Mouse (Mus musculus): ENCODE measurements around the gene Stam. TPM values are rescaled to one million over a fixed set of nuclear protein-coding genes. Genes with fewer than 3 reads are reported as not detected.
A peak's percentile ranks its signal among the peaks of the same experiment; 100 is the strongest.
"Not testable (repeated sequence)": the region's sequence is repeated elsewhere in the genome, so short reads cannot be mapped to it uniquely, and the experiment has no call there.

Stam gene
- total RNA-seq (2022), result 100 to 1,000 TPM in 1 of 4 experiments, 10 to 100 TPM in 3; 83.8 to 108 (median 94.2) TPM

DNA sequence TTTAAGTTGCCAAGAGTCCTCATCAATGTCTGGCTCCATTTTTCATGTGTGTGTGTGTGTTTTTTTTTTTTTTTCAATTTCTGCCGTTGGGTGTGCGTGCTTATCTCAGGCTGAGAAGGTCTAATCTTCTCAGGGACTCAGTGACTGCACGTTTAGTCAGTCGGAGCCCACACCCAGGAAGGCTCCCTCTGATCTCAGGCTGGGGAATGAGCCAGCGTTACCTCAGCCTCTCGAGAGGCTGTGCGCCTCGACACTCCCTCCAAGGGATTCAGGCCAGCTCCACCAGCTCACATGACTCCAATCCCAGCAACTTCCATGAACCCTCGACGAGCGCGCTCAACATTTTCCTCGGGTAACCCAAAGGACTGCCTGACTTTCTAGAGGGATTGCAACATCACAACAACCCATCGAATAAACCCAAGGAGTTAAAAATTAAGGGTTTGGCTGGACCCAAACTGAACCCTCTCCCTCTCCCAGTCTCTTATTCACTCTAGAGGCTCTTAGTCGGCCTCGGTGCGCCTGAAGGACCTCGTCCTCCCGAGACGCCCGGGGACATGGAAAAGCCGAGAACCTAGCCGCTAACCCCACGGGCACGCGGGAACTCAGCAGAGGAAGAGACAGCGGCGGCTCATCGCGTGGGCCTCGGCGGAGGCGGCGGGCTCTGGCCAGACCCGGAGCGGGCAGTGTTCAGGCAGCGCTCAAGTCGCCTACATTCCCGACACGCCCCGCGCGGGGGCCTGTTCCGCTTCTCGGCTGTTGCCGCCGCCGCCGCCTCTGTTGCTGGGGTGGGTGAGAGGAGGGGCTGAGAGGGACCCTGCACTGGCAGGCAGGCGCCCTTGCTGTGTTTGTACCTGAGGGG is at the start of gene Stam:
Stam (plus strand) TSS at position 737 of the 859 bp plus-strand sequence.
- DNase-seq (ENCODE audit: low spot score in 2 of 2), result peak; percentile 83 to 87

DNA sequence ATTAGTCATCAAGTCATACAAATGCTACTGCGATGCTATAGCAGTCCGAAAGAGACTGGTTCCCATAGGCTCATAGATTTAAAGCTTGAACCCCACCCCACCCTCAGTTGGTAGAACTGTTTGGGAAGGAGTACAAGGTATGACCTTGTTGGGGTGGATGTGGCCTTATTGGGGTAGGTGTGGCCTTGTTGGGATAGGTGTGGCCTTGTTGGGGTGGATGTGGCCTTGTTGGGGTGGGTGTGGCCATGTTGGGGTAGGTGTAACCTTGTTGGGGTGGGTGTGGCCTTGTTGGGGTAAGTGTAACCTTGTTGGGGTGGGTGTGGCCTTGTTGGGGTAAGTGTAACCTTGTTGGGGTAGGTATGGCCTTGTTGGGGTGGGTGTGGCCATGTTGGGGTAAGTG is 32.6 kb upstream of the Stam start:
- no peak for DNase-seq (ENCODE audit: low spot score in 2 of 2)

DNA sequence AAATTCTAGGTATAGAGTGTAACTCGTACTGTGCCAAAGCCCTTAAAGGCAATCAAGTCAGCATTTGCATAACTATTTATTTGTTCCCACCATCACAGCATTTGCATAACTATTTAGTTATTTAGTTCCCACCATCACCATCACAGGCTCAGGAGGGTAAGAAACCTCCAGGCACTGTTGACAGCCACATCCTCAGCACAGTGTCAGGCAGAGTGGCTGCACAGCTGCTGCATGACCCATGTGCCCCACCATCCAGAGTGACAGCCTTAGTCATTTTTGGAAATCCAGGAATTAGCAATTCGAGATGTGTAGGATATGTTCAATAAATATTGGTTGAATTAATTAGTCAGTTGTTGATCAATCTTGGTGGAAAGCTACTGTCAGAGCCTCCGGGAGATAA is 30.9 kb upstream of the Stam start:
- DNase-seq (ENCODE audit: low spot score in 2 of 2), result no peak

DNA sequence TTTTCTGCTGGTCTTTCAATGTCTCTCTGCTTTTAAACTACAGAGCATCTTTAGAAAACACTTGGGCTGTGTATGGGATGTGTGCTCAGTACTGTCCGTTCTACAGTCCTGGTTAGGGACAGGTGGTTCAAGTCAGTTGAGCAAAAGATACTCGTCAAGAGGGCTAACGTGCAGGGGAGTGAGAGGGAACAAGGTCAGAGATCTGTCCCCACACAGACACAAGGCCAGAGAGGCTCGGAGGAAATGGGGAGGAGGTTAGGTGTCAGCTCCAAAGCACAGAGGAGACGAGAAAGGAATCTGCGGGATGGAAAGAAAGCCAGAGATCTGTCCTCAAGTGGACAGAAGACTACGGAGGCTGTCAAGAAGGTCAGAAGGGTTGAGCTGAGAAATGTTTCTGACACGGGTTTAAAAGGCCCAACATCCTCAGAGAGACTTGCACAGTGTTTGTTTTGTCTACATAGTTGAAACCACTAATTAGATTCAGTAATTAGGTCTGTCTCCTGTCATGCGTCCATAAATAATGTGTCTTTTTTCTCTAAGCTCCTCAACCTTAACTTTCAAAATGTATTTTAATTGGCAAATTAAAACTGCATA is 30.2 kb upstream of the Stam start:
- no peak for DNase-seq (ENCODE audit: low spot score in 2 of 2)

DNA sequence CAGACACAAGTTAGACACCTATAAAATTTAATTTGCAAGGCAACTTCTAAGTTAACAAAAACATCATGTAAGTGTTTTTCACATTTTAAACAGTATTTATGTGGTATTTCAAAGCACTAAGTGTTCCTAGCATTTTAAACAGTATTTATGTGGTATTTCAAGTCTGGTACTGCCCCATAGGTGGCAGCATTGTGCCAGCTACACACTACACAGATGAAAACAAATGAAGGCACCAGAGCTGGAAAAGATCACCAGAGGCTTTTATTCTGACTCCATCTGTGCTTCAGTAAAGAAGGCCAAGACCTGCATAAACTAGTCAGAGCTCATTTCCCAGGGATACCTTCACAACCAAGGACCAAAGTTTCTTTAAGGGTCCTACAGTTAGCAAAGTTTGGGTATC is 25.5 kb upstream of the Stam start:
- DNase-seq (ENCODE audit: low spot score in 2 of 2), result peak; percentile 56 to 81

DNA sequence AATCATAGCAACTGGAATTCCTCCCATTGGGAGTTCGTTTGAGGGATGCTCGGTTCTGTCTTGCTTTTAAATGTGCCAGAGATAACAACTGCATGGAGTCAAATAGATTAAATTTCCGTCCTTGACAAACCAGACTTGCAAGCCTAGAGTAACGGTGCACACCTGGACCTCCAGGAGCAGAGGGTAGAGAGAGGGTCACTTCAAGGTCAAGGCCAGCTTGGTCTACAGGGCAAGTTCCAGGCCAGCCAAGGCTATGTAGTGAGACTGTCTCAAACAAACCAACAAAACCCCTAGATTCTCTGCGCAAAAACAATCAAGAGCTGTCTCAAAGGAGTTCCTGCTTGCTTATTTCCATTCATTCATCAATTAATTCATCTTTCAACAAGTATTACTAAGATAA is 25.1 kb upstream of the Stam start:
- no peak for DNase-seq (ENCODE audit: low spot score in 2 of 2)

DNA sequence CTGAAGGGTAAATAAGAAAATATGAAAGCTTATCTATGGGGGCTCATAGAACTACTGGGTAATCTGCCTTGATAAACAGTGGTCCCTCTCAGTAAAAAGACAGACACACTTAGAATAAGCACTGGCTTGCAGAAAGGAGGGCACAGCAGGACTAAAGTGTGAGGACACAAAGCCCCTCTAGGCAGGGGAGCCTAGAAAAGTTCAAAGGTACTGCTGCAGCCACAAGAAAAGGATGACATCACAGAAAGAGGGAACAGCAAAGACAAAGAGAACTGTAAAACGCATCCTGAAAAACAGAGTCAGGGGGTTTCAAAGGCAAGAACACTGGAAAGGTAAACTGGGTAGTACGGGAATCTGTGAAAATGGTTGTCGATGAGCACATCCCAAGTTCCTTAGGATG is 20.3 kb upstream of the Stam start:
- DNase-seq (ENCODE audit: low spot score in 2 of 2), result no peak

DNA sequence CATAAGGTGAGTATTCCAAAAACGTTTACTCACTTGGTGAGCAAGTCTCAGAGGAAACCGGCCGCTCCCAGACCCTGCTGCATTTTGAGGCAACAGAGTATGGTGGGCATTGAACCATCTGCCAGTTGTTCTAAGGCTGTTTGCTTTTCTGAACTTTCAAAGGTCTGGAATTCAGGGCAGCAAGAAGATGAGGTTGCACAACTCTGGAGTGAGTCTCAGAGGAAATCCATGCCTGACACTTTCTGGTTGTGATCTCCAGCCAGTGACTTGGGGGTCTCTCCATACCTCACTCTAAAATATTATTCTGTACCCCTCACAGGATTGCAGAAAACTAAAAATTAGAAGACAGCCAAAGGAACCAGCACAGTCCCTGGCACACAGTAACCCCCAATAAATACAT is 19.7 kb upstream of the Stam start:
- no peak for DNase-seq (ENCODE audit: low spot score in 2 of 2)

DNA sequence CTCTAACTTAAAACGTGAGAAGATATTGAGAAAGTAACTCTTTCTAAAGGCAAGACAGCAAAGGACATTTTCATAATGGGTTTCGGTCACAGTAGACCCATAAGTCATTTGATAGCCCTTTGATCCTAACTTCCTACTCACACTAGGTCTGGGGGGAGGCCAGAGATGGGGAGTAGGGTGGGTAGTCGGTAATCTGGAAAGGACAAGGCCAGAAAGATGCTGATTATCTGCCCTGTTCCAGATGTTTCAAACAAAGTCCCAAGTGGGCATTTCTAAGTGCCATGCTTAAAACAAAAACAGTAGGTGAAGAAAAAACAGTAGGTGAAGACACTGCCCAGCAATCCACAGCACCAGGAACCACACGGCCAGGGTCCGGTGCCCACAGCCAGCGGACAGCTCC is 19.2 kb upstream of the Stam start:
- no peak for DNase-seq (ENCODE audit: low spot score in 2 of 2)

DNA sequence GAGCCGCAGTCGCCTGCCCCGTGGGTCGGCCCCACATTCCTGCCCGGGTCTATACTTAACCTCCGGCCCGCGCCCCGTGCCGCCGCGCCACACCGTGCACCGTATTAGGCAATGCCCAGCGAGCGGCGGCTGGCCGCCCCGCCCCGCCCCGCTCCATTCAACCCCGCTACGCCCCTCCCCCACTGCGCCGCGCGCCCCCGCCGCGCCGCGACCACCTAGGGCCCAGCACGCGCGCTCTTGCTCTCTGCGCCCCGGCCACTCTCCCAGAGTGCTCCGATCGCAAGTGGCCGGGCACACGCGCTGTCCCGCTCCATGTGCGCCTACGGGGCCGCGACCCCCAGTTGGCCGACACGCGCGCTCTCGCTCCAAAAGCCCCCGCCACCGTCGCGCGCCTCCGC is 18.7 kb upstream of the Stam start:
- DNase-seq (ENCODE audit: low spot score in 2 of 2), result peak in 1 of 2 experiments; percentile 29

DNA sequence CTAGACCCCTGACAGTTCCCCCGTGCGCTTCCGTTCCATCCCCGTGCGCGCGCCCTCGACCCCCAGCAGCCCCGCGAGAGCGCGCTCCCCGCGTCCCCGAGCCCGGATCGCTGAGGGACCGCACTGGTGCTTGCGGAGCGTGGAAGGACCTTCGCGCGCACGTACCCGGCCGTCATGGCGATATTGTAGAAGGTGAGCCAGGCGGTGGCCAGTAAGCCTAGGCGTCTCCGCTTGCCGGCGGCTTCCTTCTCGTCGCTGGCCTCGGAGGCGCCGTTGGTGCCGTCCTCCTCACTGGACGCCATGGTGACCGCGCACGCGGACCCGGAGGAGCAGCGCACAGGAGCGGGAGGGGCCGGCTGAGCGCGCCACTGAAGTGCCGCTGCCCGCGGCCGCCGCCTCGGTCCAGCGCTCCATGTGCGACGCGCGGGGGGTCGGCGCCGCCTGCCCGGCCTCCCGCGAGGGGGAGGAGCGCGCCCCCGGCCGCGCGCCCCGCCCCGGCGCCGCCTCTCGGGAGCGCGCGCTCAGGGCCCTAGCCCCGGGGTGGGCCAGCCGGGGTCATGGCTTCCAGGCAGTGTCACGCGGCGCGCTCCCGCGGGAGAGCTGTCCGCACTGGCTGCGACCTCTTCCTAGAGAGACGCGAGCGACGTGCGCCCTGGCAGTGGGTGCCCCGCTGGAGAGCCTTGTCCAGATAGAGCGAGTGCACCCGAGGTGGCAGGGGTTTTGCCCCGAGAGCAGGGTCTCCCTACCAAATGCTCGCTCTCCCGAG is 18.1 kb upstream of the Stam start, which contains the start of gene Hacd1:
Hacd1 (minus strand) TSS at position 570 of the 766 bp plus-strand sequence.
- DNase-seq (ENCODE audit: low spot score in 2 of 2), result peak; percentile 47 to 77

DNA sequence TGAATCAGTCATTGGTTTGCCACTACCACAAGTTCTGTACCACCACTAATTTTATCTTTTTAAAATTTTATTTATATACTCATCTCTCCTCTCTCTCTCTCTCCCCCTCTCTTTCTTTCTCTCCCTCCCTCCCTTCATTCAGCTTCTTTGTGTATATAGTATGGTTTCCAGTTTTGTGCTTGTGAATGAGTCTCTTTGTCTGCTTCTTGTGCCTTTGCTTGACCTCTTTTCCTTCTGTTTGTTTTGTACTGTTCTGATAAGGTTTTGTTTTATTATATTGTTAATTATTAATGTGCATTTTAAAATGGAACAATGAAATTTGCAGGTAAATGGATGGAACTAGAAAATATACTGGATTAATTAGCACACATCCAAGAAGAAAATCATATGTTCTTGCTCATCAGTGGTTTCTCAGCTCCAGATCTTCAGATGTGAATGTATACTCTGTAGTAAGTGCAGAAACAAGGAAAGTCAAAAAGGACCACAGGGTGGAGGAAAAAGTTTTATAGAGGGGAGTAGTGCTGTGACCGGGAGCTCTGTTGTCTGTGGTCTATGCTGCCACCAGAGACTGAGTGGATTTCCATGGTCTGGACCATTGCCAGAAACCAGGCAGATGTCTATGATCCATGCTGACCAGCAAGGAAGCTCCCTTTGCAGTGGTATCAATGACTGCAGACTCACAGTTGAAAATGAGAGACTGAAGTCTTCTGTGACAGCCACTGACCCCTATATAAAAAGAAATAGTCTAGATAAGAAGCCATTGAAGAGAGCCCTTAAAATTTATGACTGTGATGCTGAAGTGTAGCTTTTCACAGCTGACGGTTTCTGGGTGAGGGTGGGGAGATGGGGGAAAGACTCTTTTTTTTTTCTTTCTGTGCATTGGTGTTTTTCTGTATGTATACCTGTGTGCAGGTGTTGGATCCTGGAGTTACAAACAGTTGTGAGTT is 7.9 kb upstream of the Stam start:
- DNase-seq (ENCODE audit: low spot score in 2 of 2), result no peak

DNA sequence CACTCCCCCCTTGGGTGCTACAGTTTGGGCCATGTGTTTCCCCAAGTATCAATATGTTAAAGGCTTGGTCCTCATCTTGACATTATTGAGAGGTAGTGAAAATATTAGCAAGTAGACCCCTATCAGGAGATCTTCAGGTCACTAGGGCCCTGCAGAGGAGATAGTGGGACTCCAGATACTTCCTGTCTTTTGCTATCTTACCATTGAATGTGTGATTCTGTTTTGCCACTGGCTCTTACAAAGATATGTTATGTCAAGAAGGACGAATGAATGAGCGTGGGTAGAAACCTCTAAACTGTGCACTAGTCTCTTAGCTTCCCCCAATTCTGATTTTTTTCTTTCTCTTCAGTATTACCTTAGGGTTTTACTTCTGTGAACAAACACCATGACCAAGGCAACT is 4.9 kb upstream of the Stam start:
- DNase-seq (ENCODE audit: low spot score in 2 of 2), result no peak

DNA sequence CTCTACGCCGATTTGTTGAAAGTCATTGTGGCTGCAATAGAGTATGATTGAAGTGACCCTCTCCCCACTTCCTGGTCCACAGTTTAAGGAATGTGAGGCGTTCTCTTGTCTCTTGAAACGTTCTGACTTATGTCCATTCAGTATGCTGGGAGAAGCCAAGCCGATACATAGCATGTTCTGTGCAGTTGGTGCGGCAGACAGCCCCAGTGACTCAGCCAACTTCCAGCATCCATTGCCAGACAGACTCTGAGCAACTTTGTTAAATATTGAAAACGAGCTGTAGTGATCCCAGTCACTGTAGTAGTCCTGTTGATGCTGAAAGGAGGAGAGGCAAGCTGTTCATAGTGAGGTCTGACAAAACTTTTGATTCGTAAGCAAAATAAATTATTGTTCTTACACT is 3.4 kb upstream of the Stam start:
- peak; percentile 23 to 29 for DNase-seq (ENCODE audit: low spot score in 2 of 2)

DNA sequence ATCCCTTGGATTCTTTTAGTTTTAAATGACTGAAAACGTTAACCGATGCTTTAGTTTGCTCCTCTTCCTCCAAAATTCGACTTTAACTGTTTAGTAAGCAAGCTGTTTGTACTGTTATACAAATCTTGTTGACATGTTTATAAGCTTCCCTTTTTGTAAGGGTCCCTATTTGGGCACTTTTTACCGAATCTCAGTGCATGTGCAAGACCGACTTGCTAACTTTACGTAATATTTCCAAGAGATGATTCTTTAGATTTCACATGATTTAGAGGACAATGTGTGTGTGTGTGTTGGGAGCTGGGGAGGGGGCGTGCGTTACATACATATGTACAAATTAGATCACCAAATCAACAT is 913 bp upstream of the Stam start:
- no peak for DNase-seq (ENCODE audit: low spot score in 2 of 2)

DNA sequence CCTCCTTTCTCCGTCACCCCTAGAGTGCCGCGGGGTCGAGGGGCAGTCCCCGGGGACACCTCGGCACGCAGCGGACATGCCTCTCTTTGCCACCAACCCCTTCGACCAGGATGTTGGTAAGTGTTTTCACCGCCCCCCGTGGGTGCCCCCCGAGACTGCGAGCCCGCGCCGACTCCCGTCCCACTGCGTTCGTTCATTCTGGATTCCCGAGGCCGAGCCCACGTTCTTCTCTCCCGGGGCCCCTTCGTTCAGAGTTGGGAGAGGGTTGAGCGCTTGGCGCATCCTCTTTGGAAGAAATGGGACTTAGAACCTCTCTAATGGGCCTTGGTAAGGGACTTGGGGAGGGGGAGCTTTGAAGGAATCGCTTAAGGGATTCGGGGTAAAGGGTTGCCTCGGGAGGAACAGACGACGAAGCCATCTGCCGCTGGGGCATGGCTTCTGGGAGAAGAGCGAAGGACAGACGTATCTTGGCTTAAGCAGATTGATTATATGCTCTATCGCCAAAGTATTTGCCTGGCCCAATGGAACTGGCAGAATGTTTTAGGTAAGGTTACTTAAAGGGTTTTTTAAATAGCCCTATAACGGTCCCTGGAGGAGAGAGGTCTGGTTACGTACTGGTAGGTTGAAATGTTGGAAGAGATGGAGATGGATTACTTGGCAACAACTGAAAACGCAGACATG is 463 bp downstream of the Stam start:
- no peak for DNase-seq (ENCODE audit: low spot score in 2 of 2)

DNA sequence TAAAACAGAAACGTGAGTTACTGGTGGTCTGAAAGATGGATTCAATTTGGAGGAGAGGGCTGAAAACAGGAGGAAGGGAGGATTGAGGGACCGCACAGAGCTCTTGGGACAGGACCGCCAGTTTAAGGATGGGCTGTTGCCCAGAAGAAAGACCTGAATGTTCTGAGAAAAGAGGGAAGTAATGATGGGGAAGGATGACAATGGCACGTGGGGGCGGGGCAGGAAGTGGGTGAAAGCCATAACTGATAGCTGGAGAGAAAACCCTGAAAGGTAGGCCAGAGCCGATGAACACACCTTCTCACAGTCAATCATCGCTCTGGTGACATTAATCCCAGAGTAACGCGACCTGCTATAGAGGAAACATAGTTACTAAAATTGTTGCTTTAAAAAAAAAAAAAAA is 4.6 kb downstream of the Stam start:
- DNase-seq (ENCODE audit: low spot score in 2 of 2), result not testable (repeated sequence)

DNA sequence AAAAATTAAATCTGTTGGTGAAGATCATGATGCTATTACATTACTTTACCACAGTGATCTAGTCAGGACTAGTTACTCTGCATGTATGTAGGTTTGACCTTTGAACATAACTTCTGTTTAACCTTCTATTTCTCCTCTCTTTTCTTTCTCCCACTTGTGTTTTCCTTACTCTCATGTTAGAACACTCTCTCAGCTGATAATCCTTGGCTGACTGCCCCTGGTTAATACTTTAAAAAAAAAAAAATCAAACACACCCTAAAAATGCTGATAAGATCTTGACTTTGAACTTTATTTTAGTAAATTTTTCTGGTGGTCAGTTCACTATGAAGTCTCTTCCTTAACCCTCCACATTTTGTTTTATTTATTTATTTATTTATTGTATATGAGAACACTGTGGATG is 26.6 kb downstream of the Stam start:
- DNase-seq (ENCODE audit: low spot score in 2 of 2), result no peak

DNA sequence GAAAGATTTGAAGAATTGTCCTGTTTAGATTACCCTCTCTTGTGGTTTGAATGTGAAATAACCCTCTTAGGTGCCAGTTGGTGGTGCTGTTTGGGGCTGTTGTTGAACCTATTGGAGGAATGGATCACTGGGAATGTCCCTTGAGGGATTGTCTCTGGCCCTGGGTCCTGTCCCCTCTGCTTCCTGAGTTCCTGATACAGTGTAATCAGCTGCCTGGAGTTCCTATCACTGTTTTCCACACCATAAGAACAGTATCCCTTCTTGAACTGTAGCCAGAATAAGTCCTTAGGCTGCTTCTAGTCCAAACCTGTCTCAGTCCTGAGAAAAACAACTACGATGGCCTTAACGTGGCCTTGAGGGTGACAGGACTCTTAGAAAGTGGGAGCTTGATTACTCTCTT is 28.7 kb downstream of the Stam start:
- DNase-seq (ENCODE audit: low spot score in 2 of 2), result no peak

DNA sequence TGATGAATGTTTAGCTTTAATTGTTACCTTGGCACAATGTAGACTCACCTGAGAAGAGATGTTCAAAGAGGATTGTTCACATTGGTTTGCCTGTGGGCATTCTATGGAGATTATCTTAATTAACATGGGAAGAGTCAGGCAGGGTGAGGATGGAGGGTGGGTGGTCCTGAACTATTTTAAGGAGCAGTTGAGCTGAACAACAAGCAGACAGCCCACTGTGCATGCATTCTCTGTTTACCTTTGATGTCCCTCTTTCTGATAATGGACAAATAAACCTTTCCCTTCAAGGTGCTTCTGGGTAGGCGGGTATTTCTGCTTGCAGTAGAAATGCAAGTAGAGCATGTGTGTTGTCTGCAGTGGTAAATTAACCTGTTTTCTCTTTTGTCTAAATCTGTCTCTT is 30.0 kb downstream of the Stam start:
- no peak for DNase-seq (ENCODE audit: low spot score in 2 of 2)

DNA sequence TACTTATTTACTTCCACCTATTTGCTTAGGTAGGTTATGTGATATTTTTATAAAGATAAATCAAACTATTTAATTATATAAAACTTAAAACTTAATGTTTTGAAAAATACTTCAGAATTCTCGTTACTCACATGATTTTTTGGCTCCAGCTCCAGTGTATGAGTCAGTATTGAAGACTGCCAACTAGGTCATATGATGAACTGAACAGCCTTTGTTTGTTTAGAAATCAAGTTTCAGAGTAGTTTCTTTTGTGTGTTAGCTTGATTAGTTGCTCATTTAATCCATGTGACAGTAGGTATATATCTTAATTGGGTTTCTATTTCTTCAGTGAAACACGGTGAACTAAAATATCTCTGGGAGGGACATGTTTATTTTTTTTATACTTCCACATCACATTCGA is 33.8 kb downstream of the Stam start:
- DNase-seq (ENCODE audit: low spot score in 2 of 2), result no peak
